Mouse (Mus musculus) lung, postnatal 4 days (tissue): ENCODE results near the gene Cyp2c70.
"Not testable (repeated sequence)": the region's sequence is repeated elsewhere in the genome, so short reads cannot be mapped to it uniquely, and the experiment has no call there.

Experiments used
- DNase-seq, 2 experiments: peaks; one replicate each; pipeline ENCODE4 v3.0.0; 2021

The Cyp2c70 gene

DNA sequence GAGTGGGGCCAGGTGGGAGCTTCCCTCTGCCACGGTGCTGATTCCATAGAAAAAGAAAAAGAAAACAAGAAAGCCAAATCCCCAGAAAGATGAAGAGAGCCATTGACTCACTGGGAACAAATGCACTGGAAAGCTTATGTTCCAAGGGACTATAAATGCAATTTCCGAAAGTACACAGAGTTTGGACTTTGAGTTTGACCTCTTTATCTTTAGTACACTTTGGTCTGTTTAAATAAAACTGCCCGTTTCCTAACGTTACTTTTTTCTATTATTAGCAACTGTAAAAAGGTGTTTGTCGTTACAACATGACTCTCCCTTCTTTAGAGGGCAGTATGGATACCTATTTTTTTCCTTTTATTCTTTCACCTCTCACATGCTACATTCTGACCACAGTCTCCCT is at the start of gene Cyp2c70:
Gene Cyp2c70, minus strand, starts transcription at position 174 of the 400 bp plus-strand sequence.
- DNase-seq, result no peak

DNA sequence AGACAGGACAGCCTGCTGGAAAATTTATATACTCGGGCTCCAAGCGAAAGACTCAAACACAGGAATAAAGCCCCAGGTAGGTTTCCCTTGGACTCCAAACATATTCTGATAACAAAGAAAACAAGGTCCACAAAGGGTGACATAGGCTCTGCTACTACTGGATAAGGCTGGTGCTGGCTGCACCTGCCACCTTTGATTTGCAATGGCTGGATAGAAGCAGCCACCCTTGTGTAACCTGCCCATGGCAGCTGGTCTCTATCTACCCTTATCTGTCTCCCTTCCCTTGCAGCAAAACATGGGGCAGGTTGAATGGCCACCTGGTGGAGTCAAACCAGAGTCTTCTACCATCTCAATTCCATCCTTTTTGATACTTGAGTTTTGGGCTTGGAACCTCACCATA is 45.4 kb upstream of the Cyp2c70 start:
- no peak for DNase-seq

- no peak for DNase-seq
Measured at GRCm38 (mm10) chr19:40231825-40232541, 44.9 kb upstream of the Cyp2c70 start.

- no peak for DNase-seq
Measured at GRCm38 (mm10) chr19:40231074-40231738, 44.1 kb upstream of the Cyp2c70 start.

- DNase-seq, result no peak
Measured at GRCm38 (mm10) chr19:40226516-40227151, 39.5 kb upstream of the Cyp2c70 start.

DNA sequence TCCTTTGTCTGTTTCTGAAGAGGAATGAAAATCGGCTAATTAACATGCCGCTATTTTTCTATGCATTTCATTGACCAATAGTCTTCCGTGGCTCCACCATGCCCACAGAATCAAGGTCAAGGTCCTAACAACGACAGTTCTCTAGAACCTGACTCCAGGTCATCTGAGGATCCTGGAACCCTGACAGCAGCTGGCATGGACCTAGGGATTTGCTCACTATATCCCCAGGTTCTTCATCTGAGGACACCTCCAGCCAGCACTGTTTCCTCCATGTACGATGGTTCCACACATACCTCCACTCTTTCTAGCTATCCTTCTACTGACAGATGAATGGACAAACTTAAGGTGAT is 38.6 kb upstream of the Cyp2c70 start:
- DNase-seq, result no peak

- peak; percentile 43 to 71 for DNase-seq
Measured at GRCm38 (mm10) chr19:40225102-40225760, 38.1 kb upstream of the Cyp2c70 start.

GRCm38 (mm10) chr19:40222307-40222706 is 35.2 kb upstream of the Cyp2c70 start:
- not testable (repeated sequence) for DNase-seq

DNA sequence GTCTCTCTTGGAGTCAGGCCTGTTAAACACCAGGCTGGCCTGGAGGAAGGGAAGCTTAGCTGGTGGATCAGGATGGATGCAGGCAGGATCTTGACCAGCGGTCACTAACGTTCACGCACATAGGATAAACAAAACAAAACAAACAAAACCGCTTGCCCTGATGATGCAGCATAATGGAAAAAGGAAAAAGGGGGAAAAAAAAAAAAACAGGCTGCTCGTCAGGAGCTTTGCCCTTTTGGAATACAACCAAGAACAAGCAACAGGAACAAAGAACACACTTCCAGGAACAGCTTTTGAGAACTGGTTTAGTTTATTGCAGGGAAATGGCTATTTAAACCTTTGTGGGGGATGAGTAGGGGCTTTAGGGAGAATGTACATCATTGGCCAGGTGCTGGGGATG is 33.7 kb upstream of the Cyp2c70 start:
- DNase-seq, result no peak

- not testable (repeated sequence) for DNase-seq
Measured at GRCm38 (mm10) chr19:40202947-40203346, 15.8 kb upstream of the Cyp2c70 start.

DNA sequence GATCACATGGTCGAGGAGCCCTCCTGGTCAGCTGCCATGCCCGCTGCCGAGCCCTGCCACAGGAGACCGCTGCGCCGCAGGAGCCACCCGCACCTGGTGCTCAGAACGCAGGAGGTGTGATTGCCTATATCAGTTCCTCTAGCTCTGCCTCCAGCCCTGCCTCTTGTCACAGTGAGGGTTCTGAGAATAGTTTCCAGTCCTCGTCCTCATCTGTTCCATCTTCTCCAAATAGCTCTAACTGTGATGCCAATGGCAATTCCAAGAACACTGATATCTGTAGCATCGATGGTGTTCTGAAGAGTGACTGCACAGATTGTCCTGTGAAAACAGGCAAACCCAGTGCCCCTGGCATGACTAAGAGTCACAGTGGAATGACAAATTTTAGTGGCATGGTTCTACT is 3.5 kb upstream of the Cyp2c70 start:
- DNase-seq, result no peak

GRCm38 (mm10) chr19:40183600-40183999 is 3.5 kb downstream of the Cyp2c70 start:
- no peak for DNase-seq

GRCm38 (mm10) chr19:40178311-40178710 is 8.8 kb downstream of the Cyp2c70 start:
- no peak for DNase-seq

DNA sequence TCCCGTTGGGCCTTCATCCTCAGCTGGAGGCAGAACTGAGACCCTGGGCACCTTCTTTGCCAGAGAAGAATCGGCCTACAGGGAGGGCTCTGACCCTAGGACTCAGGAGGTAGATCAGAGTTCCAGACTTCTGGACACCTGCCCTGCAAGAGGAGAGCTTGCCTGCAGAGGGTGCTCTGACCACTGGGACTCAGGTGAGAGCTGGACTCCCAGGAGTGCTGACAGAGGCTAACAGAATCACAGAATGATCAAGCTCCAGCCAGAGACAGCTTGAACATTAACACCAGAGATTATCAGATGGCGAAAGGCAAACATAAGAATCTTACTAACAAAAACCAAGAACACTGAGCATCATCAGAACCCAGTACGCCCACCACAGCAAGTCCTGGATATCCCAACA is 18.7 kb downstream of the Cyp2c70 start:
- DNase-seq, result not testable (repeated sequence)

- not testable (repeated sequence) for DNase-seq
Measured at GRCm38 (mm10) chr19:40126996-40127395, 60.1 kb downstream of the Cyp2c70 start.

DNA sequence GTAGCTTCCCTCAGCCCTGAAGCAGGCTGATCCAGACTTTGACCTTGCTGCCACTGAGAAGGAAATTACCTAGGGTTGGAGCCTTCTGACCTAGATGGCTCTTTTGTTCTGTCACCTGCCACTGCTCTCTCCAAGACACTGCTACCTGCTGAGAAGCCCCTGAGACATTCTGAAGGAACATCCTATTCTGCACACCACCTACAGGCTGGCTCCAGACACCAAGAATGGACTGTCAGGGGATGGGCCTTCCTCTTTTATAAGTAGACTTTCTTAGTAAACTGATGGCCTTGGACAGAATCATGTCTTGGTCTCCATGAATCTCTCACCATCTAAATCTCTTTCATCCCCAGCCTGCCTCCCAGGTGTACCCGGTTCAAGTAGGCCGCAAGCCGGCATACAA is 62.0 kb downstream of the Cyp2c70 start:
- DNase-seq, result not testable (repeated sequence)

DNA sequence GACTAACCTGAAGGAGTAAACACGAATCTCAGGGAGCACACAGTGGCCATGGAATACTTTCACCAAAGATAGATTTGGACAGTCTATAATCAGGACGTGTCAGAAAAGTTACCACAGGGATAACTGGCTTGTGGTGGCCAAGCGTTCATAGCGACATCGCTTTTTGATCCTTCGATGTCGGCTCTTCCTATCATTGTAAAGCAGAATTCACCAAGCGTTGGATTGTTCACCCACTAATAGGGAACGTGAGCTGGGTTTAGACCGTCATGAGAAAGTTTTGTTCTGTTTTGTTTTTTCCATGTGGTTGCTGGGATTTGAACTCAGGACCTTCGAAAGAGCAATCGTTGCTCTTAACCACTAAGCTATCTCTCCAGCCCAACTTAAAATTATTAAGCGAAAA is 67.5 kb downstream of the Cyp2c70 start:
- DNase-seq, result not testable (repeated sequence)
